Mouse (Mus musculus): Measurements from ENCODE around the gene Krt25. TPM values are rescaled to one million over a fixed set of nuclear protein-coding genes. Genes with fewer than 3 reads are reported as not detected.

Gene Krt25
- total and polyA plus RNA-seq, 3 experiments: 0.17 to 1.0 (median 0.69) TPM

GRCm38 (mm10) chr11:99292846-99293245 is 29.9 kb downstream of the Krt25 start (continued):
- TF ChIP-seq MAFK (IDR thresholded peaks at IDR 0.05; ENCODE audit: insufficient replicate concordance, low read length) (no peak), EP300 (IDR thresholded peaks at IDR 0.05; ENCODE audit: low read length) (no peak), ETS1 (conservative IDR thresholded peaks at IDR 0.05; ENCODE audit: low read depth, low read length) (no peak), HCFC1 (IDR thresholded peaks at IDR 0.05; ENCODE audit: low read depth, low read length) (no peak), JUND (conservative IDR thresholded peaks at IDR 0.05; ENCODE audit: low read depth, low read length) (no peak), SIN3A (IDR thresholded peaks at IDR 0.05; ENCODE audit: low read length) (no peak), BHLHE40 (IDR thresholded peaks at IDR 0.05; ENCODE audit: low read depth, low read length) (no peak; the same call in 1 of the 2 replicates)

- DNase-seq (ENCODE audit: extremely low read depth): no peak
- H3K4me1 ChIP-seq (ENCODE audit: control insufficient read depth in 1 of 2, insufficient read depth in 2 of 2): peaks cover 8% of the 10 kb centered on the region in 2 experiments
- TF ChIP-seq BHLHE40 (IDR thresholded peaks at IDR 0.05; ENCODE audit: low read depth, low read length): no peak
- no peak for TF ChIP-seq POLR2A (IDR thresholded peaks at IDR 0.05; ENCODE audit: low read depth, low read length)
- no peak for TF ChIP-seq NELFE (IDR thresholded peaks at IDR 0.05; ENCODE audit: low read depth, low read length)
- TF ChIP-seq ZKSCAN1 (IDR thresholded peaks at IDR 0.05; ENCODE audit: borderline replicate concordance, low read depth, low read length): no peak
- no peak for TF ChIP-seq CTCF (conservative IDR thresholded peaks at IDR 0.05 in 1 of 2, IDR thresholded peaks at IDR 0.05 in 1 of 2; ENCODE audit: low read depth in 2 of 2, low read length in 2 of 2)
- TF ChIP-seq ETS1 (conservative IDR thresholded peaks at IDR 0.05; ENCODE audit: low read depth, low read length): no peak
- TF ChIP-seq EP300 (IDR thresholded peaks at IDR 0.05; ENCODE audit: low read length): no peak
- TF ChIP-seq ELF1 (IDR thresholded peaks at IDR 0.05; ENCODE audit: low read depth, low read length): no peak
- no peak for TF ChIP-seq PAX5 (IDR thresholded peaks at IDR 0.05; ENCODE audit: low read length)
- no peak for TF ChIP-seq RCOR1 (conservative IDR thresholded peaks at IDR 0.05; ENCODE audit: low read depth, low read length)
- TF ChIP-seq MYC (IDR thresholded peaks at IDR 0.05; ENCODE audit: low read depth, low read length): no peak
- no peak for TF ChIP-seq E2F4 (IDR thresholded peaks at IDR 0.05; ENCODE audit: insufficient replicate concordance, low read depth, low read length)
- no peak for TF ChIP-seq RAD21 (IDR thresholded peaks at IDR 0.05; ENCODE audit: low read depth, low read length)
- no peak for TF ChIP-seq GABPA (IDR thresholded peaks at IDR 0.05; ENCODE audit: insufficient replicate concordance, low read depth, low read length)
- no peak for TF ChIP-seq MAFK (IDR thresholded peaks at IDR 0.05; ENCODE audit: insufficient replicate concordance, low read length)
- TF ChIP-seq KAT2A (IDR thresholded peaks at IDR 0.05; ENCODE audit: insufficient replicate concordance, low read length): no peak
- no peak for TF ChIP-seq MEF2A (IDR thresholded peaks at IDR 0.05; ENCODE audit: borderline replicate concordance, low read depth, low read length)
- dilution Hi-C loops (cut with MboI; ENCODE audit: extremely low pct_ligation_motif_present, extremely low pct_unique_long_range_greater_than_20kb, low sequenced_read_pairs): no loop called here
- no peak within 1 kb of the TSS for H3K9ac ChIP-seq (ENCODE audit: insufficient read depth, low read depth)
- no peaks in the 10 kb centered on the region for H3K27me3 ChIP-seq (replicated peaks)
- H3K4me2 ChIP-seq (ENCODE audit: insufficient read depth, low read depth, poor library complexity, severe bottlenecking): no peak within 1 kb of the TSS
- H3K79me2 ChIP-seq (replicated peaks; ENCODE audit: control insufficient read depth, extremely low read depth, insufficient read depth, poor library complexity, severe bottlenecking): no peaks in the 10 kb centered on the region
- in situ Hi-C loops (cut with MboI; ENCODE audit: low pct_ligation_motif_present, low pct_unique_long_range_greater_than_20kb, low sequenced_read_pairs): no loop called here
- no peak within 1 kb of the TSS for H3K27ac ChIP-seq (ENCODE audit: insufficient read depth, low read depth)
- no peaks in the 10 kb centered on the region for H3K36me3 ChIP-seq (replicated peaks in 1 of 2; ENCODE audit: control insufficient read depth in 1 of 2, insufficient read depth in 1 of 2, low read length in 1 of 2)
- H3K9me3 ChIP-seq (replicated peaks; ENCODE audit: low read length): no peaks in the 10 kb centered on the region
- H3K4me3 ChIP-seq (replicated peaks in 1 of 3; ENCODE audit: low read depth in 2 of 3, low read length in 2 of 3, poor library complexity in 1 of 3): no peak within 1 kb of the TSS
Measured at GRCm38 (mm10) chr11:99284833-99285312, 37.9 kb downstream of the Krt25 start, which contains the start of gene Krt24. Gene Krt24 (minus strand): TSS chr11:99285262.

Data from CH12.LX (cell line).